Mouse (Mus musculus) lung, embryonic 15.5 days (tissue): Measurements from ENCODE around the gene Arhgap15. TPM values are rescaled to one million over a fixed set of nuclear protein-coding genes. Genes with fewer than 3 reads are reported as not detected.

ENCODE experiments used
- ATAC-seq: fragments of 200-750 bp; cut with Nextera tagmentation; 2 replicates; pipeline ENCODE4 v1.8.0; 2017; ENCODE audit warnings: moderate number of reproducible peaks, borderline replicate concordance; ENCODE audit not compliant: low FRiP score, low TSS enrichment; ENCODE audit errors: extremely low read depth
- H3K27ac ChIP-seq: fragments of 300-500 bp; sonication (generic); 2 replicates; pipeline ENCODE4 v1.5.1; 2015; ENCODE audit warnings: moderate library complexity, mild to moderate bottlenecking, inconsistent platforms
- H3K27me3 ChIP-seq: fragments of 300-500 bp; sonication (generic); 2 replicates; pipeline ENCODE4 v1.6.1; 2015; ENCODE audit warnings: inconsistent platforms
- H3K36me3 ChIP-seq: fragments of 300-500 bp; sonication (generic); 2 replicates; pipeline ENCODE4 v1.6.1; 2015; ENCODE audit warnings: inconsistent platforms
- H3K4me1 ChIP-seq: fragments of 300-500 bp; sonication (generic); 2 replicates; pipeline ENCODE4 v1.6.1; 2015; ENCODE audit warnings: inconsistent platforms
- H3K4me2 ChIP-seq: fragments of 300-500 bp; sonication (generic); 2 replicates; pipeline ENCODE4 v1.6.1; 2015; ENCODE audit warnings: inconsistent platforms, mild to moderate bottlenecking, moderate library complexity
- H3K4me3 ChIP-seq: fragments of 300-500 bp; sonication (generic); 2 replicates; pipeline ENCODE4 v1.5.1; 2015; ENCODE audit warnings: mild to moderate bottlenecking, inconsistent platforms
- H3K9ac ChIP-seq: fragments of 300-500 bp; sonication (generic); 2 replicates; pipeline ENCODE4 v1.6.1; 2015; ENCODE audit warnings: inconsistent platforms
- H3K9me3 ChIP-seq: fragments of 300-500 bp; sonication (generic); 2 replicates; pipeline ENCODE4 v1.6.1; 2016; ENCODE audit warnings: inconsistent platforms
- WGBS: fragments of 180-500 bp; shearing (Covaris S2); methylation state at CpG from one replicate; pipeline ENCODE4 v1.1.7; 2015; 5-methylcytosine and 5-hydroxymethylcytosine counted together
- polyA plus RNA-seq: library from polyadenylated mRNA; unstranded; fragments of >200 nt; fragmentation: Nextera tagmentation; extraction: Ambion mirVana; gene quantifications from 2 replicates; pipeline ENCODE4 v1.2.1, GENCODE M21; 2015

Arhgap15 gene
- polyA plus RNA-seq, 1 experiment from 2014 or later, result 2.4 TPM

- Histone ChIP-seq H3K4me2 (no peak overlapping the region), H3K27ac (no peak overlapping the region), H3K36me3 (no peaks in the 10 kb centered on the region), H3K9me3 (no peaks in the 10 kb centered on the region), H3K9ac (no peak overlapping the region), H3K4me1 (peaks cover 9% of the 10 kb centered on the region), H3K27me3 (no peaks in the 10 kb centered on the region), H3K4me3 (no peak overlapping the region)
- ATAC-seq, result no peak
- 34% methylated on average over 9 of the region's 9 CpGs for WGBS
These were observed 555.8 kb downstream of the Arhgap15 start for GRCm38 (mm10) chr2:44304261-44304970.

- Histone ChIP-seq H3K4me1 (peaks cover 9% of the 10 kb centered on the region), H3K36me3 (no peaks in the 10 kb centered on the region), H3K4me3 (no peak overlapping the region), H3K4me2 (no peak overlapping the region), H3K27ac (no peak overlapping the region), H3K9ac (no peak overlapping the region), H3K27me3 (no peaks in the 10 kb centered on the region), H3K9me3 (no peaks in the 10 kb centered on the region)
- no peak for ATAC-seq
- WGBS, result 43% methylated on average over 17 of the region's 17 CpGs
These were observed 556.6 kb downstream of the Arhgap15 start for GRCm38 (mm10) chr2:44304971-44305808.

DNA sequence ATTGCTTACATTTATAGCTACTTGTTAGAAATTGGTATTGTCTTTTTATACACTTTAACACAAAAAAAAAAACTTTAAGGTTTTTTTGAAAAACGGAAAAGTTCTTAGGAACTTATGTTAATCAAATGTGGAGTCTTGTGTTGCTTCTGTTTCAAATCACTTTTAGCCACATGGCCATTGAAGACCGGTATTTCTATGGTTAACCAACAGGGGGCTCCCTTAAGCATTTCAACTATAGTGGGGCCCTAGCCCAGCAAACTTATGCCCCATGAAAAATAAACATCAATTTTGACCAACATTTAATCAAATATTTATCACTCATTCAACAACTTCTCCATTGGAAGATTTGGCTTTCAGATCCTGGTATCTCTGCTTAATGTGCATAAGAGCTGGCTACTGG, 557.5 kb downstream of the Arhgap15 start:
- no peak overlapping the region for H3K27ac ChIP-seq
- H3K9ac ChIP-seq, result no peak overlapping the region
- H3K27me3 ChIP-seq, result no peaks in the 10 kb centered on the region
- 54% methylated on average over 2 of the region's 2 CpGs for WGBS
- no peak overlapping the region for H3K4me3 ChIP-seq
- H3K9me3 ChIP-seq, result no peaks in the 10 kb centered on the region
- H3K4me1 ChIP-seq, result peaks cover 13% of the 10 kb centered on the region
- no peak overlapping the region for H3K4me2 ChIP-seq
- no peak for ATAC-seq
- H3K36me3 ChIP-seq, result no peaks in the 10 kb centered on the region

DNA sequence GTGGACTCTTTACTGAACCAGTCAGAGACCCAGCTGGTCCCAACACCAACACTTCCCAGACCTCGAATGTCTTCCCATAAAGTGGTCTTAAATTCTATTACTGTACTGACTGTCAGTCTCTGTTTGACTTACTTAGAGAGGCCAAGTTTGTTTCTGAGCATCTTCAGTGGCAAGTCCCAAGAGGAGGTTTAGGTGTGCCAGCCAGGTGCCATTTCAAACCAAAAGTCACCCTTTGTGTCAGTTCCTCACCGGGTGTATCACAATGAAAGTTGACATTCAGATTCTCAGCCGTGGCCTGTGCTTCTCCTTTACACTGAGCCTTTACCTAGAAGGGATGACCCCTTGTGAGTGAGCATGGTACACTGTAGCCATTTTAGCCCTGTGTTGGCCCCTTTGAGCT, 560.5 kb downstream of the Arhgap15 start:
- WGBS, result 91% methylated on average over 3 of the region's 3 CpGs
- no peaks in the 10 kb centered on the region for H3K9me3 ChIP-seq
- no peak overlapping the region for H3K4me3 ChIP-seq
- no peaks in the 10 kb centered on the region for H3K27me3 ChIP-seq
- no peak overlapping the region for H3K4me2 ChIP-seq
- no peaks in the 10 kb centered on the region for H3K36me3 ChIP-seq
- peaks cover 20% of the 10 kb centered on the region for H3K4me1 ChIP-seq
- no peak overlapping the region for H3K9ac ChIP-seq
- no peak overlapping the region for H3K27ac ChIP-seq
- no peak for ATAC-seq

DNA sequence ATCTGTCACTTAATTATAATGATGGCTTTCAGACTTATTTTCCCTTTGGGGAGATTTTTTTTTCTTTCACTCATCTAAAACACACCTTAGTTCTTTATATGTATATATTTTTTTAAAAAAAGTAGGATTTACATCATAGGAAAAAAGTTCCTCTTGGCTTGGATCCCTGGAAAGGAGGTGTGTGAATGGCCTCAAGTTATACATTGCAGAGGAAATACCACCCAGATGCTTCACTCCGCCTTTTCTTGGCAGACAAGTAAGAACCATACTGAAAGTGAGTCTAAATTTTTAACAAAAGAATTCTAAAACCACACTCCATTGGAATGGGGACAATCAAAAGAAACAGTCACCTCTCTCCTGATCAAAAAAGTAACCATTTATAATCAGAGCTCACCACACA, 560.9 kb downstream of the Arhgap15 start:
- Histone ChIP-seq H3K36me3 (no peaks in the 10 kb centered on the region), H3K9me3 (no peaks in the 10 kb centered on the region), H3K4me3 (no peak overlapping the region), H3K27me3 (no peaks in the 10 kb centered on the region), H3K4me2 (no peak overlapping the region), H3K27ac (0 out of 2 replicates have a peak overlapping the region, but pooled peaks have one; percentile 20), H3K9ac (no peak overlapping the region), H3K4me1 (peaks cover 16% of the 10 kb centered on the region)
- WGBS, result 38% methylated on average over 1 of the region's 1 CpGs
- no peak for ATAC-seq

DNA sequence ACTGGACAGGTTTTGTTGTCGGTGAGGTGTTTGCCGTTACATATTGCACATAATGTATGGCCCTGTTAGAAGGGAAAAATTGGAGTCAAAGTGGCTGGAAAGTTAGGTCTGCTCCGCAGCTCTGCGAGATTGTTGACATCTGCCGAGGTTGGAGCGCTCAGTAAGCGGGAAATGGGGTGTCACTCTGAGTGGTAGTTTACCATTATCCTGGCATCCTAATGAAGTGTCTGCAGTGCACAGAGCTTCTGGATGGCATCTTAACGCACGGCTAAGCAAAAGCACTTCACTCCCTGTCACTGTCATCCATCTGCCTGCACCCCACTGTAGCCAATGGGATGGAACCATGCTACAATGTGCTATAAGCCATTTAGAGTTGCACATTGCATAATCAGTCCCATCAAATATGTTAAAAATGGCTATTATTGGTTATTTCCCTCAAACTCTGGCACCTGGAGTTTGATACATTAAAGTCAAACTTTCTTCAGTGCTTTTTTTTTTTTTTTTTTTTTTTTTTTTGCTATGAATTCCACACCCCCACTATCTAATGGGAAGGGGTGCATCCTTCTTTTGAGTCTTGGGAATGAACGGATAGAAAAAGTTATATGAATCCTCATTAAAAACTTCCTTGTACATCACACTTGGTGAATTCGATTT, 561.6 kb downstream of the Arhgap15 start:
- Histone ChIP-seq H3K4me1 (peaks cover 12% of the 10 kb centered on the region), H3K9ac (no peak overlapping the region), H3K27me3 (no peaks in the 10 kb centered on the region), H3K27ac (0 out of 2 replicates have a peak overlapping the region, but pooled peaks have one; percentile 20), H3K4me3 (no peak overlapping the region), H3K9me3 (no peaks in the 10 kb centered on the region), H3K4me2 (0 out of 2 replicates have a peak overlapping the region, but pooled peaks have one; percentile 14), H3K36me3 (no peaks in the 10 kb centered on the region)
- peak; percentile 83; the same call in 1 of the 2 replicates for ATAC-seq
- 61% methylated on average over 11 of the region's 11 CpGs for WGBS

DNA sequence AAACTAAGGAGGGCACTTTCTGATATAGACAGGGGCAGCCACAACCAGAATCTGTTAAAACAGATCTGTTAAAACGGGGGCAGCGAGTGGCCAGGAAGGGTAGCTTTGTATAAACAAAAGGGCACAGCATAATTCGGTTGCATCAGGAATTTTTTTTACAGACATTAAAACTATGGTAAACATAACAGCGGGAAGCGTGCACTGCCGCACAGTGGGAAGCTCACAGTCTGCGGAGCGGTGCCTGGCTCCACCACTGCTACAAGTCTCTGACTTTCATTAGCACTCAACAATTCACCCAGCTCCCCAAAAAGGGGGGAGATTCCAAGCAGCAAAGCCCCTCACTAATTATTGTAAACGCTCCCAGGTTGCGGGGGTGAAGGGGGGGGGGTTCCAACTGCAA, 562.6 kb downstream of the Arhgap15 start:
- WGBS, result 21% methylated on average over 10 of the region's 10 CpGs
- ATAC-seq, result no peak; the same call in 1 of the 2 replicates
- Histone ChIP-seq H3K27me3 (no peaks in the 10 kb centered on the region), H3K4me2 (peak overlapping the region; percentile 24; the same call in 1 of the 2 replicates), H3K9me3 (no peaks in the 10 kb centered on the region), H3K4me1 (peaks cover 10% of the 10 kb centered on the region; the same call in 1 of the 2 replicates), H3K4me3 (no peak overlapping the region), H3K27ac (peak overlapping the region; percentile 55), H3K36me3 (no peaks in the 10 kb centered on the region), H3K9ac (no peak overlapping the region)

DNA sequence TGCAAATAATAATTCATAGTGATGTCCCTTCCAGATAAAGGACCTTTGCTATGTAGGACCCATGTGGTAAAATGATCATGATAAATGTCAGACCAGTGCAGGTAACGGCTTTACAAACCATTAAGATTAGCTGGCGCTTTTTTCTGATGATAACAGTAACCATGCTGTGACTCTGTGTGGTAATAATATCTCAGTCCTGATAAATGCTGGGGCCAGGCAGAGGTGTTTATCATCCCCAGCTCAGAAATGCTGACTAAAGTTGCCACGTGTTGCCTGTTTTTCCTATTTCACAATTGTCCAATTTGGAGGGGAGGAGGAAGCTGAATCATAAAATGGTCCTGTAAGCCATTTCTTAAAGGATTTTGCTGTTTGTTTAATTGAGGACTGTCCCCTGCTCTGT, 564.9 kb downstream of the Arhgap15 start:
- Histone ChIP-seq H3K9me3 (no peaks in the 10 kb centered on the region), H3K4me2 (no peak overlapping the region), H3K9ac (no peak overlapping the region), H3K27ac (no peak overlapping the region), H3K36me3 (no peaks in the 10 kb centered on the region), H3K27me3 (no peaks in the 10 kb centered on the region), H3K4me1 (peaks cover 12% of the 10 kb centered on the region; the same call in 1 of the 2 replicates), H3K4me3 (no peak overlapping the region)
- WGBS, result 72% methylated on average over 3 of the region's 3 CpGs
- ATAC-seq, result no peak

DNA sequence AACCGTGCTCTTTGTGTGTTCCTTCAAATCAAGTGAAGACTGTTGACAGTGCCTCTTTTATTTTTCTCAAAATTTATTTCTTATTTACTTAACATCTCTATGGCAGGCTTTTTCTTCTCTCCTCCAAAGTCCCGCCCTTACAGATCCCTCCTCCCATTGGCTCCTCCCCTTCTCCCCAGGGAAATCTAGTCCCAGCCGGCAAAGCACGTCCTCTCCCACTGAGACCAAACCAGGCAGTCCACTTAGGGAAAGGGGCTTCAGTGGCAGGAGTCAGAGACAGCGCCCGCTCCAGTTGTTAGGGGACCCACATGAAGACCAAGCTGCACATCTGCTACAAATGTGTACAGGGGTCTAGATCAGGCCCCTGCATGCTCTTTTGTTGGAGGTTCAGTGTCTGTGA, 569.8 kb downstream of the Arhgap15 start:
- Histone ChIP-seq H3K4me2 (no peak overlapping the region), H3K9ac (no peak overlapping the region), H3K27ac (no peak overlapping the region), H3K36me3 (no peaks in the 10 kb centered on the region), H3K9me3 (no peaks in the 10 kb centered on the region), H3K4me3 (no peak overlapping the region), H3K27me3 (no peaks in the 10 kb centered on the region), H3K4me1 (0 out of 2 replicates have a peak, but pooled peaks cover 3% of the 10 kb centered on the region)
- WGBS, result 65% methylated on average over 6 of the region's 6 CpGs
- no peak for ATAC-seq

DNA sequence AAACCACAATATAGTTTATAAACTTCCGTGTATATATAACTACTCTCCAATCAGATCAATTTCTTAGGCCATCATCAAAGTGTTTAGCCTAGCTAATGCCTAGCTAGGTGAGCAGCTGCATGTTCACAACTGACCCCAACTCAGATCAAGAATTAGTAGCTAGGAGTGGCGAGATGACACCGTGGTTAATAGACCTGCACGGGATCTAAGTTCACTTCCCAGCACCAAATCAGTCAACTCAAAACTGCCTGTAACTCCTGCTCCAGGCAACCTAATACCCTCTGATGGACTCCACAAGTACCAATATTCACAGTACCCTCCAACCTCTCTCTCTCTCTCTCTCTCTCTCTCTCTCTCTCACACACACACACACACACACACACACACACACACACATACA, 570.9 kb downstream of the Arhgap15 start:
- ATAC-seq, result no peak
- no peaks in the 10 kb centered on the region for H3K36me3 ChIP-seq
- 0 out of 2 replicates have a peak, but pooled peaks cover 3% of the 10 kb centered on the region for H3K4me1 ChIP-seq
- H3K9ac ChIP-seq, result no peak overlapping the region
- H3K27me3 ChIP-seq, result no peaks in the 10 kb centered on the region
- no peak overlapping the region for H3K4me2 ChIP-seq
- H3K27ac ChIP-seq, result no peak overlapping the region
- H3K9me3 ChIP-seq, result no peaks in the 10 kb centered on the region
- no peak overlapping the region for H3K4me3 ChIP-seq
- WGBS, result 89% methylated on average over 4 of the region's 4 CpGs

GRCm38 (mm10) chr2:44323813-44324212, 575.2 kb downstream of the Arhgap15 start:
- no peak overlapping the region for H3K4me2 ChIP-seq
- H3K9me3 ChIP-seq, result no peaks in the 10 kb centered on the region
- H3K36me3 ChIP-seq, result no peaks in the 10 kb centered on the region
- no peak for ATAC-seq
- H3K4me3 ChIP-seq, result no peak overlapping the region
- no peaks in the 10 kb centered on the region for H3K4me1 ChIP-seq
- no peak overlapping the region for H3K27ac ChIP-seq
- no peaks in the 10 kb centered on the region for H3K27me3 ChIP-seq
- 91% methylated on average over 4 of the region's 4 CpGs for WGBS
- H3K9ac ChIP-seq, result no peak overlapping the region
